Mouse (Mus musculus) C2C12 (cell line): Measurements from ENCODE around the gene Ndufv1.

Experiments
- CTCF ChIP-seq: IDR thresholded peaks from one replicate; pipeline ENCODE4 v1.5.1; 2011; ENCODE audit not compliant: control insufficient read depth, insufficient read depth, insufficient read length
- FOSL1 ChIP-seq: IDR thresholded peaks from one replicate; pipeline ENCODE4 v1.8.0; 2011; ENCODE audit warnings: mild to moderate bottlenecking, low read length; ENCODE audit not compliant: poor library complexity, insufficient read depth, severe bottlenecking
- MAX ChIP-seq: IDR thresholded peaks from one replicate; pipeline ENCODE4 v1.6.1; 2011; ENCODE audit warnings: mild to moderate bottlenecking, control low read depth
- MYOD1 ChIP-seq: IDR thresholded peaks from one replicate; pipeline ENCODE4 v1.6.1; 2011; ENCODE audit warnings: low read depth; ENCODE audit not compliant: control insufficient read depth, insufficient read length
- MYOG ChIP-seq: IDR thresholded peaks from one replicate; pipeline ENCODE4 v1.6.1; 2011; ENCODE audit not compliant: control insufficient read depth, insufficient read length; ENCODE audit errors: extremely low read depth
- USF1 ChIP-seq: IDR thresholded peaks from one replicate; pipeline ENCODE4 v1.6.1; 2011; ENCODE audit warnings: low read depth, mild to moderate bottlenecking, control low read depth, moderate library complexity

DNA sequence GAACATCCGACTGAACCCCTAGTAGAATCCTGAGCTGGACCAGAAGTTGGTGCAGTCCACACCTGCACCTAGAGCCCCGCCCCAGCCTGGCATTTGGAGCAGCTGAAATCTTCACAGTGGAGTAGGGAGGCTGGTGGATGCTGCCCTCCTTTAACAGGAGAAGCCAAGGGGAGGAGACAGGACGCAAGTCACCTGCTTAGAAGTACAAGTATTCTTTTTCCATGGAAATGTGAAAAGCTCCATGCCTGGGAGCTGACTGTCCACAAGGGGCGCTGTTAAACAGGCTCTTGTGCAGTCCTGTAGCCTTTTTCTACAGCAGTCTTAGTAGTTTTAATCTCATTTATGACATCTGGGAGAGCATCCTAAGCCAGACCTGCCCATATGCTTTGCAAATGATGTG, 23.9 kb downstream of the Ndufv1 start:
- TF ChIP-seq USF1 (no peak), CTCF (no peak), MYOD1 (no peak), MAX (no peak), MYOG (no peak), FOSL1 (no peak)
